Mouse (Mus musculus): ENCODE measurements around the gene Ephx3.
"Not testable (repeated sequence)": the region's sequence is repeated elsewhere in the genome, so short reads cannot be mapped to it uniquely, and the experiment has no call there.

The Ephx3 gene

GRCm38 (mm10) chr17:32188863-32189636, at the start of gene Ephx3:
Gene Ephx3, minus strand, starts transcription at chr17:32189549.
- DNase-seq: peak; percentile 28

- no peak for DNase-seq
Measured at GRCm38 (mm10) chr17:32238589-32238988, 49.2 kb upstream of the Ephx3 start.

- DNase-seq: peak; percentile 47
Measured at GRCm38 (mm10) chr17:32235534-32236191, 46.3 kb upstream of the Ephx3 start.

- no peak for DNase-seq
Measured at GRCm38 (mm10) chr17:32233174-32233573, 43.8 kb upstream of the Ephx3 start.

GRCm38 (mm10) chr17:32229256-32229655, 39.9 kb upstream of the Ephx3 start:
- DNase-seq: no peak

GRCm38 (mm10) chr17:32220873-32221272, 31.5 kb upstream of the Ephx3 start:
- no peak for DNase-seq

- DNase-seq: not testable (repeated sequence)
Measured at GRCm38 (mm10) chr17:32215587-32215986, 26.2 kb upstream of the Ephx3 start.

- DNase-seq: not testable (repeated sequence)
Measured at GRCm38 (mm10) chr17:32211554-32211953, 22.2 kb upstream of the Ephx3 start.

- DNase-seq: peak; percentile 73
Measured at GRCm38 (mm10) chr17:32209752-32210151, 20.4 kb upstream of the Ephx3 start.

- no peak for DNase-seq
Measured at GRCm38 (mm10) chr17:32209144-32209543, 19.8 kb upstream of the Ephx3 start.

- DNase-seq: no peak
Measured at GRCm38 (mm10) chr17:32207586-32208245, 18.4 kb upstream of the Ephx3 start.

GRCm38 (mm10) chr17:32205345-32205744, 16.0 kb upstream of the Ephx3 start:
- DNase-seq: no peak

- no peak for DNase-seq
Measured at GRCm38 (mm10) chr17:32202972-32203371, 13.6 kb upstream of the Ephx3 start.

GRCm38 (mm10) chr17:32201086-32201485, 11.7 kb upstream of the Ephx3 start:
- no peak for DNase-seq

GRCm38 (mm10) chr17:32199796-32200195, 10.4 kb upstream of the Ephx3 start:
- DNase-seq: no peak

GRCm38 (mm10) chr17:32197156-32197555, 7.8 kb upstream of the Ephx3 start:
- DNase-seq: no peak

GRCm38 (mm10) chr17:32195725-32196124, 6.4 kb upstream of the Ephx3 start:
- DNase-seq: no peak

- no peak for DNase-seq
Measured at GRCm38 (mm10) chr17:32193010-32193409, 3.7 kb upstream of the Ephx3 start.

GRCm38 (mm10) chr17:32189850-32190249, 501 bp upstream of the Ephx3 start:
- DNase-seq: no peak

GRCm38 (mm10) chr17:32183017-32183416, 6.3 kb downstream of the Ephx3 start:
- DNase-seq: no peak

GRCm38 (mm10) chr17:32179621-32180491, 9.5 kb downstream of the Ephx3 start:
- no peak for DNase-seq

- no peak for DNase-seq
Measured at GRCm38 (mm10) chr17:32176919-32177318, 12.4 kb downstream of the Ephx3 start.

GRCm38 (mm10) chr17:32173166-32173565, 16.2 kb downstream of the Ephx3 start:
- no peak for DNase-seq
